Mouse (Mus musculus): Measurements from ENCODE around the gene Gm3486. TPM values are rescaled to one million over a fixed set of nuclear protein-coding genes. Genes with fewer than 3 reads are reported as not detected.
"Not testable (repeated sequence)": the region's sequence is repeated elsewhere in the genome, so short reads cannot be mapped to it uniquely, and the experiment has no call there.

Gm3486 gene
- polyA plus RNA-seq (2016; fragmentation: Nextera tagmentation; extraction: Ambion mirVana) = not detected in 2 replicates

DNA sequence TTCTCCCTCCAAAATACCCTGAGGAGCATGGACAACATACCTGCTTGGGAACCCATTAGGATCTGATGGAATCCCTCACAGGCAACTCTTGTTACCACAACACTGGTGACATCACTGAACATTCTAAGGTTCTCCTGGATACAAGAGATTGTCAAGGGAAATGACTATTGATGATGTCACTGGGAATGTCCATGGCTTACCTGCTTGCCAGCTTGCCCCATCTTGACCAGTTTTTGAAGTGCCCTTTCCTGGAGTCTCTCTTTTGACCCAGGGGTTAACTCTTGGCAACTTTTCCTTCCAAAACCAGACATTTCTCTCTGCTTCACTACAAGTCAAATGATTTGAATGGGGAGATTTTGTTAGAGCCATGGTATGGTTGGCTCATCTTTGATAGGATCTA is at the start of gene Gm3486:
Gm3486 (minus strand) TSS at position 101 of the 400 bp plus-strand sequence.
- ATAC-seq; H3K9ac ChIP-seq; H3K27me3 ChIP-seq (replicated peaks); H3K4me2 ChIP-seq; H3K27ac ChIP-seq; H3K9me3 ChIP-seq (replicated peaks); H3K36me3 ChIP-seq; H3K4me3 ChIP-seq; H3K4me1 ChIP-seq: not testable (repeated sequence)

DNA sequence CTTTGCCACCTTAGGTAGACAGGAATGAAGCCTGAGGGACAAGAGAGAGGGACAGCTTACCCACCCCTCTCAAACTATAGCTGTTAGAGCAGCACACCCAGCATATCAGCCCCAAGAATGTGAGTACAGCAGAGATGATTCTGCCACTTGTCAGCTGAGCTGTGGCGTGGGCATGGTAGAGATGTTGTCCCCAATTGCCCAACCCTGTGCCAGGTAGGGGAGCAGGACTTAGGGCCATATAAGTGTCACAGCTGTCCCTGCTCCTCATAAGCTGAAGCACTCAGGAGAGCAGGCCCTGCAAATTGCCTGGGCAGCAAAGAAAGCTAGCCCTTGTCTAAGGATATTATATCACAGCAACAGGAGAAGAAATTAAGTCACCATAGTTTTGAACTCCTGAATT is 35.4 kb upstream of the Gm3486 start:
- H3K4me3 ChIP-seq; H3K27me3 ChIP-seq (replicated peaks); H3K36me3 ChIP-seq; H3K9me3 ChIP-seq (replicated peaks); H3K27ac ChIP-seq; H3K9ac ChIP-seq; H3K4me1 ChIP-seq; H3K4me2 ChIP-seq; ATAC-seq: not testable (repeated sequence)
- 63% methylated on average over 1 of the region's 1 CpGs for WGBS (ENCODE audit: insufficient replicate concordance)

DNA sequence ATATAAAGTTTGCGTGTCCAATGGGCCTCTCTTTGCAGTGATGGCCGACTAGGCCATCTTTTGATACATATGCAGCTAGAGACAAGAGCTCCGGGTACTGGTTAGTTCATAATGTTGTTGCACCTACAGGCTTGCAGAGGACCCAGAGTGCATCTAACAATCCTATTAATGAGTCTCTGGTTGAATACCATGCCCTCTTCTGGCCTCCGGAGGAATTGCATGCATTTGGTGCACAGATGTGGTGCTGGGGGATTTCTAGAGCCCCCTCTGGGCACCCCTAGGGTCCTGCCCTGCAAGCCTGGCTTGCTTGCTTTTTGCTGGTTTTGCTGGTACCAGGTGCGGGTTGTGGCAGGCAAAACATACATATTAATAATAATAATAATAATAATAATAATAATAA is 31.4 kb upstream of the Gm3486 start:
- 56% methylated on average over 5 of the region's 5 CpGs for WGBS (ENCODE audit: insufficient replicate concordance)
- ATAC-seq, H3K4me2 ChIP-seq: not testable (repeated sequence)

GRCm38 (mm10) chr14:41453418-41453817 is 35.9 kb downstream of the Gm3486 start, which contains the start of gene Gm7954:
Gene Gm7954 (minus strand): TSS chr14:41453518.
- WGBS (ENCODE audit: insufficient replicate concordance) = no CpG with 5 or more reads among the region's 2 CpGs
- H3K9me3 ChIP-seq (replicated peaks); H3K4me3 ChIP-seq; H3K27me3 ChIP-seq (replicated peaks); ATAC-seq; H3K4me1 ChIP-seq; H3K27ac ChIP-seq; H3K9ac ChIP-seq; H3K36me3 ChIP-seq; H3K4me2 ChIP-seq: not testable (repeated sequence)

More for the DNA sequence above, 31.4 kb upstream of the Gm3486 start:
- H3K9me3 ChIP-seq (replicated peaks); H3K4me3 ChIP-seq; H3K27ac ChIP-seq; H3K27me3 ChIP-seq (replicated peaks); H3K4me1 ChIP-seq; H3K36me3 ChIP-seq; H3K9ac ChIP-seq: not testable (repeated sequence)

Other genes starting within 250 kb of the Gm3486 start
- not detected in 2 replicates for gene Gm2832, start 210.7 kb downstream of the Gm3486 start, polyA plus RNA-seq (2016; fragmentation: Nextera tagmentation; extraction: Ambion mirVana)
- gene Gm5798, start 140.9 kb downstream of the Gm3486 start, polyA plus RNA-seq (2016; fragmentation: Nextera tagmentation; extraction: Ambion mirVana) = not detected in 2 replicates
- not detected in 2 replicates for gene Gm7945, start 103.1 kb downstream of the Gm3486 start, polyA plus RNA-seq (2016; fragmentation: Nextera tagmentation; extraction: Ambion mirVana)
- gene Gm6482, start 81.2 kb downstream of the Gm3486 start, polyA plus RNA-seq (2016; fragmentation: Nextera tagmentation; extraction: Ambion mirVana) = not detected in 2 replicates
- gene Gm7954, start 36.0 kb downstream of the Gm3486 start, polyA plus RNA-seq (2016; fragmentation: Nextera tagmentation; extraction: Ambion mirVana) = not detected in 2 replicates
- not detected in 2 replicates for gene Gm7970, start 66.1 kb upstream of the Gm3486 start, polyA plus RNA-seq (2016; fragmentation: Nextera tagmentation; extraction: Ambion mirVana)
- not detected in 2 replicates for gene 1700049E17Rik2, start 83.7 kb upstream of the Gm3486 start, polyA plus RNA-seq (2016; fragmentation: Nextera tagmentation; extraction: Ambion mirVana)
- gene Gm3072, start 135.1 kb upstream of the Gm3486 start, polyA plus RNA-seq (2016; fragmentation: Nextera tagmentation; extraction: Ambion mirVana) = not detected in 2 replicates
- not detected in 2 replicates for gene Gm3676, start 157.0 kb upstream of the Gm3486 start, polyA plus RNA-seq (2016; fragmentation: Nextera tagmentation; extraction: Ambion mirVana)
- not detected in 2 replicates for gene Gm8068, start 212.4 kb upstream of the Gm3486 start, polyA plus RNA-seq (2016; fragmentation: Nextera tagmentation; extraction: Ambion mirVana)

All from liver, embryonic 12.5 days (tissue).